Mouse (Mus musculus) telencephalon, adult 2 months (tissue): Measurements from ENCODE around the gene H2-M5.
A peak's percentile ranks its signal among the peaks of the same experiment; 100 is the strongest.
"Not testable (repeated sequence)": the region's sequence is repeated elsewhere in the genome, so short reads cannot be mapped to it uniquely, and the experiment has no call there.

Experiments
- DNase-seq: peaks from one replicate; pipeline ENCODE4 v3.0.0-alpha.2; 2011; ENCODE audit warnings: low read depth, low spot score

H2-M5 gene

GRCm38 (mm10) chr17:36989437-36989836, at the start of gene H2-M5:
TSS of gene H2-M5 (minus strand) at chr17:36989537.
- DNase-seq: no peak

DNA sequence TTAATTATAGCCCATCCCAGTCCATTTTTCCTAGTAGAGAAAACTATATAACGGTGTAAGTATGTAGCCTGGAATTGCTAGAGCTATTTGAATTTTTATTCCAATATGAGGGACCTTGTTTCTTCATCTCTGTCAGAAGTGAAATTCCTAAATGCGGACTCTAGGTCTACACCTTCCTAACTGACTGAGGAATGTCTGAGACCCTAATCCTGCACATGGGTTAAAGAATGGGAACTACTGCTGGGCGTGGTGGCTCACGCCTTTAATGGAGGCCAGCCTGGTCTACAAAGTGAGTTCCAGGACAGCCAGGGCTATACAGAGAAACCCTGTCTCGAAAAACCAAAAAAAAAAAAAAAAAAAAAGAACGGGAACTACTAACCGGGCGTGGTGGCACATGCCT, 39.8 kb upstream of the H2-M5 start:
- no peak for DNase-seq

DNA sequence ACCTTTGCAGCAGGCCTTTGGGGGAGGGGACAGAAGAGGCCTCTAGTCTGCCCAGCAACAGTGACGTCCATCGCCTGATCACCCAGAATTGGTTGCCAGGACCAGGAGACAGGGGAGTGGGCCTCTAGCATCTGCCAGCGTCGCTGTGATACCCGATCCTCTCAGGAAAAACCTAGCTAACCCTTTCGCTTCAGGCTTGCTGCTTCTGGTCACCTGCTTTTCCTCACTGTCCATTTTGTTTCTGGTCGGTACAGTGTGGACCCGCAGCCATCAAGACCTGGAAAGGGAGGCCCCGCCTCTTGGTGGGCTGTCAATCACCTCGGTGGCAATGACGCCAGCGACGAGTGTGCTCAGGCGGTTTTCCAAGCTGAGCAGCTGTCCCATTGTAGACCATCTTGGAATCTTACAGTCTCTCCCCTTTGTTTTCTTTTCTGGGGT, 39.4 kb upstream of the H2-M5 start:
- DNase-seq: peak; percentile 93

- no peak for DNase-seq
Observed at GRCm38 (mm10) chr17:37028212-37028611, 38.9 kb upstream of the H2-M5 start.

- no peak for DNase-seq
Observed at GRCm38 (mm10) chr17:37027486-37027885, 38.1 kb upstream of the H2-M5 start.

DNA sequence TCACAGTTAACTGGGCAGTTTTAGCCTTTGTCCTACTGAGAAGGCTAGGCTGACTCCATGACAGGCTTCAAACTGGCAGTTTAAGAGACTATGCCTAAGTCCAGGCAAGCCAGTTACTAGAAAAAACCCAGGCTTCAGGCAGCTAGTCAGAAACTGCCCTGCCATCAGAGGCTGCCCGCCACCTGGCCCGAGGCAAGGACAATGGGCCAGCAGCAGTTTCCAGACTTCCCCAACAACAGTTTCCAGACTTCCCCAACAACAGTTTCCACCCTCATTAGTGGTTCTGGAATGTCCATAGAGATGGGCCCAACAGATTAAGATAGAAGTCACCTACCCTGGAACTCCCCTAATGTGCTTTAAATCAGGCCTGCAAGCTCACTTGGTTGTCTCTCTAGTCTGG, 37.1 kb upstream of the H2-M5 start:
- no peak for DNase-seq

DNA sequence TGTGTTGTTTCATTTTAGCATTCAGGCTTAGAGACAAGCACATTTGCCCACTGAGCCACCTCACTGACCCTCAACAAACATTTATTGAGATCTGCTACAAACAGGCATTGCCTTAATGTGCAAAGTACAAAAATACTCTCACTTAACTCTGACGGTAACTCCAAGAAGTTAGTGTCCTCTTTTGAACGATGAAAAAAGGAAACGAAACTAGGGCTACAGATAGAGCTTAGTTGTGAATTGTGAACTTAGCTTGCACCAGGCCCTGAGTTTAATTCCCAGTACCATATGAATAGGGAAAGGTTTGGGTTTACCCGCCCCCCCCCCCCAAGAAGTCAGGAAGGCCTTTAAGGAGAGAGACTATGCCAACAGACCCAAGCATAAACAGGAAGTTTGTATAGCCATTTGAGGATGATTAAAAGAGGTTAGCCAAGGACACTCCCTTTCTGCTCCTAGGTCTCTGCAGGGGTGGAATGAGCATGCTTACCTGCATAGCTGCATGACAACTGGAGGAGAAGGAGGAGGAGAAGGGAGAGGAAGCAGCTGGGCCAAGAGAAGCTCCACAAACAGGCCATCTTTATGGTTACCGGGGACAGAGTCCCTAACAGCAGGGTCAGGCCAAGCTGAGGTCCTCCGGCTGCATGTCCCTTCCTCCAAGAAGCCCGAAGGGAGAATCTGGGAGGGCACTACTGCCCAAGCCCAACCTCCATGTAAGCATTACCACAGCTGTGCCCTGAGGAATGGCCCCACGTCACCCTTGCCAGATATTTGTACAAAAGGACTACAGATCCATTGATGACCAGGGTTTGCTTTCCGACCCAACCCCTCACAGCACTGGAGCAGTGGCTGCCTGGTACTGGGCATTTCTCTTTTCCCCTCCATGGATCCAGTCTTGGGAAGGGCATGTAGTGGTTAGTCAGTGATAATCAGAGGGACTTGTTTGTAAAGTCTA, 33.6 kb upstream of the H2-M5 start, which contains the start of gene Mog:
Mog (minus strand) TSS at position 771 of the 949 bp plus-strand sequence.
- DNase-seq: peak; percentile 69

DNA sequence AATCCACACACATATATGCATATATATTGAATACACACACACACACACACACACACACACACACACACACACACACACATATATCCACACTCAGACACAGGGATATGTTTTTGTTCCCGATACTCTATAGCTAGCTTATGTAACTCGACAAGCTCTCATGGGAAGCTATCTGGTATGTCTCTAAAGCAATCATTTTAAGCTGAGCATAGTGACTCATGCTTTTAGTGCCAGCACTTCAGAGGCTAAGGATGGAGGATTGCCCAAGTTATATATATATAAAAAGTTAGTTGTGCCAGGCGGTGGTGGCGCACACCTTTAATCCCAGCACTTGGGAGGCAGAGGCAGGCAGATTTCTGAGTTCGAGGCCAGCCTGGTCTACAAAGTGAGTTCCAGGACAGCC, 29.9 kb upstream of the H2-M5 start:
- DNase-seq: not testable (repeated sequence)

- peak; percentile 74 for DNase-seq
Observed at GRCm38 (mm10) chr17:37018328-37018727, 29.0 kb upstream of the H2-M5 start.

GRCm38 (mm10) chr17:37016333-37016732, 27.0 kb upstream of the H2-M5 start:
- DNase-seq: no peak

DNA sequence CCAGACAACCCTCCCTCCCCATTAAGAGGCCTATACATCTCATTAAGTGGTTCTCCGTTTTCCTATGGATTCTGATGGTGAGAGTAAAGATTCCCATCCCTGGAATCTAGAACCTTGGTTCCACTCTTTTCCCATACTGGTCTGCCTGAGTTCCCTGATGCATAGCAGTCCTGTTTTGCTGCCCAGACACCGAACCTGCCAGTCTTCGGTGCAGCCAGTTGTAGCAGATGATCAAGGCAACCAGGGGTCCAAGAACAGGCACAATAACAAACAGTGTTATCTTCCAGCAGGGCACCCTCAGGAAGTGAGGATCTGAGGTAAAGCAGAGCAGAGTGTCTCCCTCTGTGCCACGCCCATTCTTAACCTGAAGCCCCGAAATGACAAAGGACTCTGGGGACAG, 22.8 kb upstream of the H2-M5 start:
- DNase-seq: no peak

- no peak for DNase-seq
Observed at GRCm38 (mm10) chr17:37011719-37012118, 22.4 kb upstream of the H2-M5 start.

DNA sequence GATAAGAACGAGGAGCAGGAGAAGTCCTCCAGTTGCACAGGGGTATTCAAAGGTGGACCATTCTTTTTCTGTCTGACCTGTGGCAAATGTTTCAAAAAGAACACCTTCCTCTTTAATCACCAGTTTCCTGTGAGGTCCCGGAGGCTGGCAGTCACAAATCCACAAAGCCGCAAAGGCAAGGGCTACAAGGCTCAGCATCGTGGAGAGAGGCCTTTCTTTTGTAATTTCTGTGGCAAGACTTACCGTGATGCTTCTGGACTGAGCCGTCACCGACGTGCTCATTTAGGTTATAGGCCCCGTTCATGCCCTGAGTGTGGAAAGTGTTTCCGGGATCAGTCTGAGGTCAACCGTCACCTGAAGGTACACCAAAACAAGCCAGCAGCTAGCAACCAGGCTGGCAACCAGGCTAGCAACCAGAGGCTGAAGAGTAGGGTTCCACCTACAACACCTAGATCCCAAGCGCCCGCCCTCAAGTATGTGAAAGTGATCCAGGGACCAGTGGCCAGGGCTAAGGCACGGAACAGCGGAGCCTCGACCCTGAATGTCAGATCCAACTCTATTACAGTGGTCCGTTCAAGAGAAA, 20.2 kb upstream of the H2-M5 start:
- no peak for DNase-seq

GRCm38 (mm10) chr17:37008161-37008560, 18.8 kb upstream of the H2-M5 start:
- no peak for DNase-seq

DNA sequence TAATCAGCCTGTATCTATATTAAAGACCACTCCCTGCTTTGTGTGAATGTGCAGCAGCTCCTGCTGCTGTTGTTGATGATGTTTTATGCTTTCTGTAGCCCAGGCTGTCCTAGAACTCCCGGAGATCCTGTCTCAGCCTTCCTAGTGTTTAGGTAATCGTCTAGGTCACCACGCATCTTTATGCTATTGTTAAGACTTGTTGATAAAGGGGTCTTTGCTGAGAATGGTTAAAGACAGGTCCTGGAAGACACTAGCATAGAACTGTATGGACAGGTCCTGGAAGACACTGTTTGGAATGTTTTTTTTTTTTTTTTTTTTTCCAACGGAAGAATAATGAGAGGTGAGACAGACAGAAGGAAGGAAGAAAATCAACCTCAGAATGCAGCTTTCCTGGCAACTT, 14.0 kb upstream of the H2-M5 start:
- no peak for DNase-seq

- no peak for DNase-seq
Observed at GRCm38 (mm10) chr17:37002364-37003330, 13.3 kb upstream of the H2-M5 start.

DNA sequence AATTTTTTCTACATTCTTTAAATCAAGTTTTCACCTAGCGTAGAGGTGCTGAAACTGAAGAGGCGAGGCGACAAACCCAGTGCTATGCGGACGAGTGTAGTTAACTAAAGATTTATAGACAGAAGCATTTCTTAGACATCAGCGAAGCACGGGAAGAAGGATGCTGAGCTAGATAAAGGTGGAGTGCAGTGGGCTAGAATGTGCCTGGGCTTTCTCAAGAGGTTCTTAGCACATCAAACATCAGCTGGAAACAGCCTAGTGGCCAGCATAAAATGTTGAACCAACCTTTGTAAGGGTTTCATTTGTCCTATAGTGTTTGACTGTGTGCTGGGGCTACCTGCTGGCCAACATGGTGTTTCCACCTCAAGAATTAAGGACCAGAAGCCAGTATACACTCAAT, 11.5 kb upstream of the H2-M5 start, which contains the start of gene Zfp57:
Zfp57 (plus strand) TSS at position 301 of the 400 bp plus-strand sequence.
- no peak for DNase-seq

- no peak for DNase-seq
Observed at GRCm38 (mm10) chr17:36998477-36998876, 9.1 kb upstream of the H2-M5 start.

DNA sequence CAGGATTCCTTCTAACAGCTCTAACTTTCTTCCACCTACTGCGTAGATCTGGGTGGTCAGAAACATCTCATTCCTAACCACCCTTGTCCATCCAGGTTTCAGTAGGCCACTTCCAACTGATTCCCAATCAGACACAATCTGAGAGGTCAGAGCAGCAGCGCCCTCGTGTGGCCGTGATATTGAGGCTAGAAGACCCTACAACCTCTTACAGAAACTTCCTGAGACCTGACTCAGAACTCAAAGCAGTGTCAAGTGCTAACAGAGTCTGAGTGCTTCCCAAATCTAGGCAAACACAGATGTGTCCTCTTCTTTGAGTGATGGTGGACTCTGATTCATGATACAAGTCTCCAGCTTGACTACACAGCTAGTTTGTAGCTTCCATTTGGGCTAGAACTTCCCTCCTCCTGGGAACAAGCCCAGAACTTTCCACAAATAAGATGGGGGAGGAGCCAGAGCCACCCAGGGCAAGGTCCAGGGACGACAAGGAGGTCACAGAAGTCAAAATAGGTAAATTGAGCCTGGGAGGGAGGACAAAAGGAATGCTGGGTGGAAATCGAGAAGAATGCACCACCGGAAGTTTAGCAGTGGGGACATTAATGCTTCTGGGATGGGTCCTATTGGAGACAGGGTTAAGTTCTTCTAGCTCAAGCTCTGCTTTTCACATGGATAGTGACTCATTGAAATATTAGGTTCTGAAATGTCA, 7.8 kb upstream of the H2-M5 start:
- no peak for DNase-seq

- no peak for DNase-seq
Observed at GRCm38 (mm10) chr17:36995448-36995847, 6.1 kb upstream of the H2-M5 start.

DNA sequence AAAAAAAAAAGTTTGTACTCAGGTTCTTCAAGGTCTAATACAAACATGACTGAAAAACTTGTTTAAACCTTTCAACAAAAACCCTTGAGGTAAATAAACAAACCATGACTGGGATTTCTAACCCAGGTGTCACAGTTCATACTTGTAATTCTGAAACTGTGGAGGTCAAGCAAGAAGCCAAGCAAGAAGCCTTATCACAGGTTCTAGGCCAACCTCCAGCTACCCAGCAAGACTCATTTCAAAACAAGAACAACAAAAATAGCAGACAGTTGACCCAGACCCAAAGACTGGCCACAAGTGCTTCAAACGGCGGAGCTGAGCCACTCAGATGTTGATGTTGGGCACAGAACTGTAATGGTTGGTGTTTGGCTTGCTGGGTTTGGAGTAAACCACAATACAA, 5.2 kb upstream of the H2-M5 start:
- DNase-seq: no peak
